Mouse (Mus musculus) intestine, embryonic 14.5 days (tissue): ENCODE results near the gene Stab1. TPM values are rescaled to one million over a fixed set of nuclear protein-coding genes. Genes with fewer than 3 reads are reported as not detected.

ENCODE experiments used
- ATAC-seq: fragments of 200-750 bp; cut with Nextera tagmentation; replicated peaks from 2 replicates; pipeline ENCODE4 v1.8.0; 2017; ENCODE audit warnings: low read depth, moderate number of reproducible peaks, moderate TSS enrichment, moderate library complexity; ENCODE audit not compliant: low FRiP score, low TSS enrichment
- DNase-seq: peaks from one replicate; pipeline ENCODE4 v3.0.0-alpha.2; 2018; ENCODE audit warnings: low spot score
- H3K27ac ChIP-seq: fragments of 300-500 bp; sonication (generic); 2 replicates; pipeline ENCODE4 v1.5.1; 2014; ENCODE audit warnings: low read depth, mild to moderate bottlenecking, control low read depth
- H3K27me3 ChIP-seq: fragments of 300-500 bp; sonication (generic); replicated peaks from 2 replicates; pipeline ENCODE4 v1.6.1; 2014; ENCODE audit warnings: low read length, control low read depth; ENCODE audit not compliant: control insufficient read depth, insufficient read depth
- H3K36me3 ChIP-seq: fragments of 300-500 bp; sonication (generic); 2 replicates; pipeline ENCODE4 v1.6.1; 2014; ENCODE audit warnings: low read length, control low read depth; ENCODE audit not compliant: control insufficient read depth, insufficient read depth
- H3K4me1 ChIP-seq: fragments of 300-500 bp; sonication (generic); replicated peaks from 2 replicates; pipeline ENCODE4 v1.6.1; 2014; ENCODE audit warnings: low read length, control low read depth, mixed read lengths; ENCODE audit not compliant: control insufficient read depth, insufficient read depth
- H3K4me2 ChIP-seq: fragments of 300-500 bp; sonication (generic); 2 replicates; pipeline ENCODE4 v1.6.1; 2014; ENCODE audit warnings: low read length
- H3K4me3 ChIP-seq: fragments of 300-500 bp; sonication (generic); 2 replicates; pipeline ENCODE4 v1.5.1; 2014; ENCODE audit warnings: low read depth, low read length, control low read depth, mixed read lengths
- H3K9ac ChIP-seq: fragments of 300-500 bp; sonication (generic); 2 replicates; pipeline ENCODE4 v1.6.1; 2014; ENCODE audit warnings: mild to moderate bottlenecking, low read length
- H3K9me3 ChIP-seq: fragments of 300-500 bp; sonication (generic); 2 replicates; pipeline ENCODE4 v1.6.1; 2016; ENCODE audit warnings: low read length, control low read depth; ENCODE audit not compliant: control insufficient read depth
- WGBS: fragments of 180-500 bp; shearing (Covaris S2); extraction: QIAGEN DNeasy Blood & Tissue Kit; methylation state at CpG from one replicate; pipeline ENCODE4 v1.1.7; 2014; 5-methylcytosine and 5-hydroxymethylcytosine counted together
- polyA plus RNA-seq: library from polyadenylated mRNA; unstranded; fragments of >200 nt; fragmentation: Nextera tagmentation; extraction: Ambion mirVana; gene quantifications from 2 replicates; pipeline ENCODE4 v1.2.1, GENCODE M21; 2014

Stab1 gene
- polyA plus RNA-seq, 1 experiment from 2014 or later, result 41.0 TPM

DNA sequence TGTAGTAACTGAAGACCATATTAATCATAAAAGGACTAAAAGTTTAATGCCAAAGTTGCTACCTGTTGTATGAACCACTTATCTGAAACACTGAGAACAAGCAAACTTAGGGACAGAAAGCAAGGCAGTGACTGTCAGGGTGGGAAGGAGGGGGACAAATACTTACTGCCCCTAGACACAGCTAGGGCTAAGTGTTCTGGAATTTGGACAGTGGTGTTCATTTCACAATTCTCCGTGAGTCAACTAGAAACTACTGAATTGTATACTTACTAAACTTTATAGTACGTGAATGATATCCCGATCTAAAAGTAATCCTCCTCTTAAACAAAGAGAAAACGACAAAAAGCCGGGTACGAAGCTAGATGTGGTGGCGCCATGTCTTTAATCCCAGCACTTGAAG is 31.2 kb upstream of the Stab1 start:
- peaks cover 7% of the 10 kb centered on the region for H3K4me1 ChIP-seq
- no peak overlapping the region for H3K9ac ChIP-seq
- H3K4me3 ChIP-seq, result no peak overlapping the region
- DNase-seq (no peak), ATAC-seq (no peak)
- H3K27me3 ChIP-seq, result no peaks in the 10 kb centered on the region
- no peak overlapping the region for H3K27ac ChIP-seq
- H3K36me3 ChIP-seq, result peaks cover 91% of the 10 kb centered on the region
- H3K4me2 ChIP-seq, result no peak overlapping the region
- 92% methylated on average over 7 of the region's 7 CpGs for WGBS
- no peaks in the 10 kb centered on the region for H3K9me3 ChIP-seq

GRCm38 (mm10) chr14:31197547-31198516 is 29.4 kb upstream of the Stab1 start:
- ATAC-seq, result 0 out of 2 replicates have a peak, but pooled peaks have one; percentile 57
- no peak overlapping the region for H3K27ac ChIP-seq
- 79% methylated on average over 16 of the region's 16 CpGs for WGBS

DNA sequence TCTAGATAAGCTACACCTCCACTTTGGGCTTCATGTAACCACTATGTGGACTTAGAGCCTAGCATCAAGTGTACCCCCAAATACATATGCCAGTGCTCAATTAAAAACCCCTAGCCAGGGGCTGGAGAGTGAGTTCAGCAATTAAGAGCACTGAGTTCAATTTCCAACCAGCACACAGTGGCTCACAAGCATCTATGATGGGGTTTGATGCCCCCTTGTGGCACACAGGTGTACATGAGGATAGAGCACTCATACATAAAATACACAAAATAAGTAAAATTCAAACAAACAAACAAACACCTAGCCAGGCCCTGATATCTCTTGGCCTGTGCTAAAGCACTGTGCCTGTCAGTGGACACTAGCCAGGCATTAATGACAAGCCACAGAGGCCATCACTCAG is 27.5 kb upstream of the Stab1 start:
- no peak overlapping the region for H3K4me2 ChIP-seq
- H3K4me3 ChIP-seq, result no peak overlapping the region
- no peaks in the 10 kb centered on the region for H3K9me3 ChIP-seq
- DNase-seq, result no peak
- H3K4me1 ChIP-seq, result peaks cover 5% of the 10 kb centered on the region; the same call in 1 of the 2 replicates
- no peak overlapping the region for H3K9ac ChIP-seq
- H3K27me3 ChIP-seq, result no peaks in the 10 kb centered on the region
- H3K36me3 ChIP-seq, result peaks cover 93% of the 10 kb centered on the region
- H3K27ac ChIP-seq, result no peak overlapping the region
- ATAC-seq, result no peak

More at GRCm38 (mm10) chr14:31197547-31198516, 29.4 kb upstream of the Stab1 start:
- DNase-seq, result no peak
- H3K4me1 ChIP-seq, result peaks cover 5% of the 10 kb centered on the region; the same call in 1 of the 2 replicates
- H3K36me3 ChIP-seq, result peaks cover 93% of the 10 kb centered on the region
- H3K4me3 ChIP-seq, result no peak overlapping the region
- no peaks in the 10 kb centered on the region for H3K27me3 ChIP-seq
- H3K9ac ChIP-seq, result no peak overlapping the region
- no peak overlapping the region for H3K4me2 ChIP-seq
- H3K9me3 ChIP-seq, result no peaks in the 10 kb centered on the region

DNA sequence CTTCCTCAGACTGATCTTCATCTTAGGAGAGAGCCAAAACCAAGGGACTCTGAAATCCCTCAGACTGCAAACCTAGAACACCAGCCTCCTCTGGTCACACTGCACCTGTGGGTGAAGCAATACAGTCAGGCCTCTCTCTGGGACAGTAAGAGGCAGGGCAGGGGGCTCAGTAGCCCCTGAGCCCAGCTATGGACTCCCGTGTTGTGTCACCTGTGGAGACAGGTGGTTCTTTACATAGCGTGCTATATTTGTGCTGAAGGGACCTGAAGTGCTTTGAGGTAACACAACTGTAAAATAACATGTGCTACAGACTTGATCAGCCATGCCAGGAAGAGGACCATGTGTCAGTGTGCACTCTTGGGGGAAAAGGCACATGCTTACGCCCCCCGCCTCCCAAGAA is 27.1 kb upstream of the Stab1 start:
- Histone ChIP-seq H3K36me3 (peaks cover 93% of the 10 kb centered on the region), H3K9ac (no peak overlapping the region), H3K4me2 (no peak overlapping the region), H3K9me3 (no peaks in the 10 kb centered on the region), H3K27me3 (no peaks in the 10 kb centered on the region), H3K4me1 (peaks cover 5% of the 10 kb centered on the region; the same call in 1 of the 2 replicates), H3K27ac (no peak overlapping the region), H3K4me3 (no peak overlapping the region)
- ATAC-seq, result no peak
- WGBS, result 90% methylated on average over 4 of the region's 4 CpGs
- no peak for DNase-seq

- Histone ChIP-seq H3K4me2 (no peak overlapping the region), H3K27me3 (no peaks in the 10 kb centered on the region), H3K4me1 (peaks cover 5% of the 10 kb centered on the region; the same call in 1 of the 2 replicates), H3K36me3 (peaks cover 93% of the 10 kb centered on the region), H3K4me3 (no peak overlapping the region), H3K9ac (no peak overlapping the region), H3K27ac (no peak overlapping the region), H3K9me3 (no peaks in the 10 kb centered on the region)
- no peak for DNase-seq
- WGBS, result 57% methylated on average over 14 of the region's 14 CpGs
- ATAC-seq, result no peak
These were observed 26.6 kb upstream of the Stab1 start for GRCm38 (mm10) chr14:31194891-31195513.

DNA sequence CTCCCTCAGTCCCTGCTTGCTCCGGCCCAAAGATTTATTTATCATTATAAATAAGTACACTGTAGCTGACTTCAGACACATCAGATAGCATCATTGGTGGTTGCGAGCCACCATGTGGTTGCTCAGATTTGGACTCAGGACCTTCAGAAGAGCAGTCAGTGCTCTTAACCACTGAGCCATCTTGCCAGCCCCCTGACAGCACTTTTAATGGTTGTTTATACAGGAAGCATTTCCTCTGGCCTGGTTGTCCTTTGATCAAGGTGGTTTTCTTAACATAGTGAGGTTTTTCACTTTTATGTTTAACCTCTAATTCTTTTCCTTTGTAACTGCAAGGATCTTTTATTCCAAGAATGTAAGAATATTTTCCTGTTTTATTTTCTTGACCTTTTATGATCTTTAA is 26.0 kb upstream of the Stab1 start:
- no peak overlapping the region for H3K4me2 ChIP-seq
- ATAC-seq, result no peak
- WGBS, result 83% methylated on average over 2 of the region's 2 CpGs
- H3K9me3 ChIP-seq, result no peaks in the 10 kb centered on the region
- no peaks in the 10 kb centered on the region for H3K27me3 ChIP-seq
- peaks cover 5% of the 10 kb centered on the region; the same call in 1 of the 2 replicates for H3K4me1 ChIP-seq
- no peak overlapping the region for H3K27ac ChIP-seq
- no peak overlapping the region for H3K4me3 ChIP-seq
- H3K9ac ChIP-seq, result no peak overlapping the region
- H3K36me3 ChIP-seq, result peaks cover 93% of the 10 kb centered on the region
- no peak for DNase-seq

DNA sequence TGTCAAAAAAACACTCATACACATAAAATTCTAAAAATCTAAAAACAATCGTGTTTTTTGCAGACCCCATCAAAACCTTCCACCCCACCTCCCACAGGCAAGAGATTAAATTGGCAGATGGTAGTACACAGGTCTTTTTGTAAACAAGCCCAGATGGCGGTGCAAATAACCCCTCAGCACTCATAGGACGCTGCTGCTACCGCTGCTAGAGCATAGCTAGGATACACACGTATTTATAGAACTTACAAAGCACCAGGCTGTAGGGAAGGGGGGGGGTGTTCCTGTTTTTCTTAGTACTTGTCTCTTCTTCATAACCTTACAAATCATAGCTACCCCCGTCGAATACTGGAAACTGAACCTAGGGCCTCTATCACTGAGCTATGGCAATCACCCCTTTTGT is 25.4 kb upstream of the Stab1 start:
- Histone ChIP-seq H3K36me3 (peaks cover 93% of the 10 kb centered on the region), H3K9me3 (no peaks in the 10 kb centered on the region), H3K27me3 (no peaks in the 10 kb centered on the region), H3K4me3 (no peak overlapping the region), H3K4me2 (no peak overlapping the region), H3K27ac (no peak overlapping the region), H3K9ac (no peak overlapping the region), H3K4me1 (peaks cover 5% of the 10 kb centered on the region; the same call in 1 of the 2 replicates)
- ATAC-seq, result no peak
- WGBS, result 74% methylated on average over 7 of the region's 7 CpGs
- DNase-seq, result no peak

DNA sequence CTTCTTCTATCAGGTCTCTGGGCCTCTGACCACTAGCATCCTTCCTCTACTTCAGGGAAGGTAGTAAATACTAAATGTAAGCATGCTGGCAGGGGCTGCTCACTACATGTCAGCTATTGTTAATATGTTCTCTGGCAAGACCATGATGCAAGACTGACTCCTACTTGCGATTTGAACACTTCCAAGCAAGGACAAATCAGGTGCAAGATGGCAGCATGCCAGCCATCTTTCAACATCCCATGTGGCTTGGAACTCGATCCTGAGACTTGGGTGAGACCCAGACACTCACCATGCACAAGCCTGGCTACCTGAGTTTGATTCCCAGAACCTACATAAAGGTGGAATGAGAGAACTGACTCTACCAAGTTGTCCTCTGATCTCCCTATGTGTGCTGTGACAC is 23.5 kb upstream of the Stab1 start:
- H3K4me1 ChIP-seq, result peaks cover 5% of the 10 kb centered on the region; the same call in 1 of the 2 replicates
- H3K36me3 ChIP-seq, result peaks cover 95% of the 10 kb centered on the region
- no peak overlapping the region for H3K4me3 ChIP-seq
- H3K27ac ChIP-seq, result no peak overlapping the region
- 70% methylated on average over 2 of the region's 2 CpGs for WGBS
- no peaks in the 10 kb centered on the region for H3K9me3 ChIP-seq
- no peaks in the 10 kb centered on the region for H3K27me3 ChIP-seq
- no peak for DNase-seq
- no peak for ATAC-seq
- H3K9ac ChIP-seq, result no peak overlapping the region
- no peak overlapping the region for H3K4me2 ChIP-seq
